8 mouse cellular contexts compared by ENCODE assay signal in the genomic region with DNA sequence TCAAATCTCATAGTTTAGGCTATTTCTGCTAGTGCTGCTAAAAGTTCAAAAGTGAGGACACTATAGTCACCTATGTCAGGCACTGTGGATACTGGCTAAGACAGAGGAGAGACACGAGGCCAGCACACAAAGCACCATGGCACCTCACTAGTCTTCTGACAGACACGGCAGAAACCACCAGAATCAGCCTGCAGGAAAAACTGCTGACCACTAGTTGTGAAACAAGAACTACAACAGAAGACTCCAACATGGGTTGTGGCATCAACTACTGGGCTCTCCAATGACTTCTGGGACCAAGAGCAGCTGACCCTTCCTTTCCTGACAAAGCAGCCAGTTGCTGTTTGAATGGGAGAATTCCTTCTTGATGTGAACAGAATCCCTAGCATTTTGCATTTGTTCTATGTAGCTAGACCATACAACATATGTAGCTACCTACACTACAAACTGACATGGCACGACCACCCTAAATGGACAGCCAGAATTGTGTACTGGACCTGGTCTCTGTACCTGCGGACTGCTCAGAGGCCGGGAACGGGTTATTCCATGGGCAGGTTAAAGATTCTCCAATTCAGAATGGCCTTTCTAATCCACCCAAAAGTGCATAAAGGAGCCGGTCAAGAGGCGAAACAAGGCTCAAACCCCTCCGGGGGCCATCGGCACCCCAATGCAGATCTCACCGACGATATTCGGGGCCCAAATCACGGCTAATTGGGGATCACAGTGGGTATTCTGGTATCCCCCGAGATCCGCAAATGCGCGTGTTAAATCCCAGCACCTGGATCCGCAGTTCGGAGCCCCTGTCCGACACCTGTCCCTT. TPM values are rescaled to one million over a fixed set of nuclear protein-coding genes. Genes with fewer than 3 reads are reported as not detected.
DNase-seq lines count a peak whose midpoint lies in the region; ATAC-seq and TF ChIP-seq lines count a peak whose summit lies in the region.

No protein-coding gene starts in this region.

- H3K9me3 ChIP-seq in MEL (replicated peaks; ENCODE audit: insufficient read depth, low read length), result no peaks in the 10 kb centered on the region
- no peaks in the 10 kb centered on the region for H3K9me3 ChIP-seq in forebrain, postnatal 0 days (ENCODE audit: low read length)
- H3K9me3 ChIP-seq in midbrain, embryonic 14.5 days (ENCODE audit: control insufficient read depth, low read length), result no peaks in the 10 kb centered on the region

- TF ChIP-seq RAD21 in MEL (IDR thresholded peaks at IDR 0.05; ENCODE audit: low read depth, low read length), result no peak

- 1% methylated on average over 21 of the region's 21 CpGs for WGBS in cerebellum, adult 2 months
- 5% methylated on average over 21 of the region's 21 CpGs for WGBS in forebrain, postnatal 0 days
- WGBS in midbrain, embryonic 14.5 days, result 5% methylated on average over 21 of the region's 21 CpGs

- H3K4me2 ChIP-seq in forebrain, postnatal 0 days (ENCODE audit: low read depth), result peak overlapping the region; percentile 92
- peak overlapping the region; percentile 96 for H3K4me2 ChIP-seq in midbrain, embryonic 14.5 days (ENCODE audit: low read length)

- no peak for TF ChIP-seq CTCF in cerebellum, adult 2 months (IDR thresholded peaks at IDR 0.05; ENCODE audit: borderline replicate concordance, insufficient read depth, low read depth, low read length)
- TF ChIP-seq CTCF in MEL (IDR thresholded peaks at IDR 0.05 in 2 of 3, conservative IDR thresholded peaks at IDR 0.05 in 1 of 3; ENCODE audit: control insufficient read depth in 1 of 3, insufficient read depth in 1 of 3, low read depth in 2 of 3, low read length in 3 of 3, poor library complexity in 1 of 3, severe bottlenecking in 1 of 3), result no peak
- TF ChIP-seq CTCF in forebrain, postnatal 0 days (IDR thresholded peaks at IDR 0.05; ENCODE audit: low read depth), result no peak

- peaks cover 9 to 61% of the 10 kb centered on the region in 2 experiments; a peak in 3 of 4 replicates for H3K36me3 ChIP-seq in MEL (ENCODE audit: control insufficient read depth in 1 of 2, insufficient read depth in 2 of 2, low read length in 2 of 2)
- H3K36me3 ChIP-seq in forebrain, postnatal 0 days (ENCODE audit: insufficient read depth), result no peaks in the 10 kb centered on the region
- H3K36me3 ChIP-seq in midbrain, embryonic 14.5 days (ENCODE audit: control insufficient read depth, insufficient read depth, low read length), result 0 out of 2 replicates have a peak, but pooled peaks cover 6% of the 10 kb centered on the region

- H3K27me3 ChIP-seq in cerebellum, adult 2 months (ENCODE audit: control insufficient read depth, insufficient read depth, low read length), result no peaks in the 10 kb centered on the region
- no peaks in the 10 kb centered on the region for H3K27me3 ChIP-seq in MEL (ENCODE audit: control insufficient read depth in 1 of 2, insufficient read depth in 2 of 2, low read length in 2 of 2)
- H3K27me3 ChIP-seq in forebrain, postnatal 0 days (ENCODE audit: insufficient read depth, low read length), result no peaks in the 10 kb centered on the region
- no peaks in the 10 kb centered on the region for H3K27me3 ChIP-seq in midbrain, embryonic 14.5 days (ENCODE audit: control insufficient read depth, insufficient read depth, low read length)

- DNase-seq in cerebellum, adult 2 months, result no peak
- DNase-seq in cerebellum, adult 18-20 months, result no peak
- peak; percentile 38 for DNase-seq in MEL (ENCODE audit: low read depth, low spot score)
- DNase-seq in forebrain, postnatal 0 days, result no peak
- DNase-seq in kidney, postnatal 36 days, result peak; percentile 34 to 48
- DNase-seq in midbrain, embryonic 14.5 days, result peak; percentile 12
- no peak for DNase-seq in frontal cortex, postnatal 36 days (ENCODE audit: low spot score in 2 of 2)
- no peak for DNase-seq in urinary bladder, postnatal 36 days (ENCODE audit: low spot score in 2 of 2)

- peak overlapping the region; percentile 75 for H3K4me3 ChIP-seq in cerebellum, adult 2 months (replicated peaks; ENCODE audit: insufficient read depth, low read depth, low read length)
- H3K4me3 ChIP-seq in MEL (ENCODE audit: control insufficient read depth in 1 of 2, insufficient read depth in 1 of 2, low read depth in 2 of 2, low read length in 2 of 2), result peak overlapping the region; percentile 88 to 95
- H3K4me3 ChIP-seq in forebrain, postnatal 0 days (ENCODE audit: low read depth, low read length), result peak overlapping the region; percentile 99
- peak overlapping the region; percentile 73 for H3K4me3 ChIP-seq in midbrain, embryonic 14.5 days (replicated peaks; ENCODE audit: low read depth, low read length)

- no peak for ATAC-seq in forebrain, postnatal 0 days
- ATAC-seq in midbrain, embryonic 14.5 days (ENCODE audit: low FRiP score, low TSS enrichment), result no peak

- no peak for TF ChIP-seq POLR2A in cerebellum, adult 2 months (IDR thresholded peaks at IDR 0.05; ENCODE audit: borderline replicate concordance, insufficient read depth, low read length)
- TF ChIP-seq POLR2A in MEL (IDR thresholded peaks at IDR 0.05; ENCODE audit: control insufficient read depth in 1 of 2, insufficient read depth in 1 of 2, low read depth in 1 of 2, low read length in 2 of 2, poor library complexity in 1 of 2), result no peak

- peaks cover 13% of the 10 kb centered on the region for H3K4me1 ChIP-seq in cerebellum, adult 2 months (ENCODE audit: control insufficient read depth, insufficient read depth, low read length)
- peaks cover 30 to 49% of the 10 kb centered on the region in 2 experiments for H3K4me1 ChIP-seq in MEL (ENCODE audit: control insufficient read depth in 1 of 2, insufficient read depth in 2 of 2, low read length in 2 of 2)
- H3K4me1 ChIP-seq in forebrain, postnatal 0 days (ENCODE audit: insufficient read depth), result peaks cover 33% of the 10 kb centered on the region
- H3K4me1 ChIP-seq in midbrain, embryonic 14.5 days (ENCODE audit: control insufficient read depth, insufficient read depth, low read length), result peaks cover 27% of the 10 kb centered on the region

- H3K79me2 ChIP-seq in MEL (ENCODE audit: control insufficient read depth, insufficient read depth, low read length, poor library complexity), result peaks cover 63% of the 10 kb centered on the region

- peak overlapping the region; percentile 88 for H3K27ac ChIP-seq in cerebellum, adult 2 months (ENCODE audit: insufficient read depth, low read length)
- H3K27ac ChIP-seq in MEL (ENCODE audit: control insufficient read depth, low read depth, low read length), result peak overlapping the region; percentile 70
- H3K27ac ChIP-seq in forebrain, postnatal 0 days (ENCODE audit: low read depth, low read length), result peak overlapping the region; percentile 89
- H3K27ac ChIP-seq in midbrain, embryonic 14.5 days (replicated peaks; ENCODE audit: low read depth, low read length), result peak overlapping the region; percentile 92

- H3K9ac ChIP-seq in MEL (ENCODE audit: control insufficient read depth, low read depth, low read length, poor library complexity, severe bottlenecking), result peak overlapping the region; percentile 93
- peak overlapping the region; percentile 96 for H3K9ac ChIP-seq in forebrain, postnatal 0 days
- peak overlapping the region; percentile 76 for H3K9ac ChIP-seq in midbrain, embryonic 14.5 days (replicated peaks; ENCODE audit: low read length)

- TF ChIP-seq EP300 in MEL (IDR thresholded peaks at IDR 0.05; ENCODE audit: low read depth in 1 of 2, low read length in 2 of 2), result no peak

RNA-seq across cellular contexts. Expression of a gene that starts 1.1 kb away (rescaled TPM):
- polyA plus RNA-seq in cerebellum, adult 2 months (2012; rRNA removed), result 514 and 515 TPM in 2 replicates
- 541 and 555 TPM in 2 replicates for total RNA-seq in MEL (2012; rRNA removed)
- polyA plus RNA-seq in MEL (2012; ENCODE audit: insufficient read depth in 1 of 2, insufficient read length in 2 of 2, low read depth in 1 of 2, low replicate concordance in 2 of 2, missing spikeins in 1 of 2), result 100 to 1,000 TPM in 1 of 2 experiments, not detected in 1; 617 TPM
- 355 and 372 TPM in 2 replicates for total RNA-seq in forebrain, postnatal 0 days (2014; rRNA removed)
- 685 and 714 TPM in 2 replicates for polyA plus RNA-seq in forebrain, postnatal 0 days (2015; fragmentation: Nextera tagmentation; extraction: Ambion mirVana)
- polyA plus RNA-seq in midbrain, embryonic 14.5 days (2014; fragmentation: Nextera tagmentation; extraction: Ambion mirVana), result 594 and 613 TPM in 2 replicates

RNA-seq across cellular contexts. Expression of a gene that starts 18.9 kb away (rescaled TPM):
- 28.4 and 29.6 TPM in 2 replicates for polyA plus RNA-seq in cerebellum, adult 2 months (2012; rRNA removed)
- total RNA-seq in MEL (2012; rRNA removed), result 29.7 and 35.5 TPM in 2 replicates
- 10 to 100 TPM in 1 of 2 experiments, not detected in 1; 59.8 TPM for polyA plus RNA-seq in MEL (2012; ENCODE audit: insufficient read depth in 1 of 2, insufficient read length in 2 of 2, low read depth in 1 of 2, low replicate concordance in 2 of 2, missing spikeins in 1 of 2)
- 5.2 and 6.9 TPM in 2 replicates for total RNA-seq in forebrain, postnatal 0 days (2014; rRNA removed)
- 22.2 and 27.6 TPM in 2 replicates for polyA plus RNA-seq in forebrain, postnatal 0 days (2015; fragmentation: Nextera tagmentation; extraction: Ambion mirVana)
- 23.7 and 26.7 TPM in 2 replicates for polyA plus RNA-seq in midbrain, embryonic 14.5 days (2014; fragmentation: Nextera tagmentation; extraction: Ambion mirVana)

RNA-seq across cellular contexts. Expression of a gene that starts 24.7 kb away (rescaled TPM):
- polyA plus RNA-seq in cerebellum, adult 2 months (2012; rRNA removed), result 53.9 and 57.3 TPM in 2 replicates
- total RNA-seq in MEL (2012; rRNA removed), result 75.0 and 75.5 TPM in 2 replicates
- 10 to 100 TPM in 1 of 2 experiments, not detected in 1; 68.5 TPM for polyA plus RNA-seq in MEL (2012; ENCODE audit: insufficient read depth in 1 of 2, insufficient read length in 2 of 2, low read depth in 1 of 2, low replicate concordance in 2 of 2, missing spikeins in 1 of 2)
- 45.2 and 69.5 TPM in 2 replicates for total RNA-seq in forebrain, postnatal 0 days (2014; rRNA removed)
- polyA plus RNA-seq in forebrain, postnatal 0 days (2015; fragmentation: Nextera tagmentation; extraction: Ambion mirVana), result 124 and 131 TPM in 2 replicates
- 87.7 and 108 TPM in 2 replicates for polyA plus RNA-seq in midbrain, embryonic 14.5 days (2014; fragmentation: Nextera tagmentation; extraction: Ambion mirVana)

RNA-seq across cellular contexts. Expression of a gene that starts 35.0 kb away (rescaled TPM):
- 207 and 235 TPM in 2 replicates for polyA plus RNA-seq in cerebellum, adult 2 months (2012; rRNA removed)
- total RNA-seq in MEL (2012; rRNA removed), result 249 and 295 TPM in 2 replicates
- 100 to 1,000 TPM in 1 of 2 experiments, not detected in 1; 215 TPM for polyA plus RNA-seq in MEL (2012; ENCODE audit: insufficient read depth in 1 of 2, insufficient read length in 2 of 2, low read depth in 1 of 2, low replicate concordance in 2 of 2, missing spikeins in 1 of 2)
- total RNA-seq in forebrain, postnatal 0 days (2014; rRNA removed), result 122 and 157 TPM in 2 replicates
- 274 and 284 TPM in 2 replicates for polyA plus RNA-seq in forebrain, postnatal 0 days (2015; fragmentation: Nextera tagmentation; extraction: Ambion mirVana)
- 205 and 261 TPM in 2 replicates for polyA plus RNA-seq in midbrain, embryonic 14.5 days (2014; fragmentation: Nextera tagmentation; extraction: Ambion mirVana)

RNA-seq across cellular contexts. Expression of a gene that starts 44.0 kb away (rescaled TPM):
- 47.5 and 57.1 TPM in 2 replicates for polyA plus RNA-seq in cerebellum, adult 2 months (2012; rRNA removed)
- 0.08 TPM in 1 of 2 replicates, not detected in the other for total RNA-seq in MEL (2012; rRNA removed)
- polyA plus RNA-seq in MEL (2012; ENCODE audit: insufficient read depth in 1 of 2, insufficient read length in 2 of 2, low read depth in 1 of 2, low replicate concordance in 2 of 2, missing spikeins in 1 of 2), result under 1 TPM in 1 of 2 experiments, not detected in 1; 0.07 TPM
- 0.76 and 1.2 TPM in 2 replicates for total RNA-seq in forebrain, postnatal 0 days (2014; rRNA removed)
- 0.19 and 0.31 TPM in 2 replicates for polyA plus RNA-seq in forebrain, postnatal 0 days (2015; fragmentation: Nextera tagmentation; extraction: Ambion mirVana)
- 0.18 TPM in 1 of 2 replicates, not detected in the other for polyA plus RNA-seq in midbrain, embryonic 14.5 days (2014; fragmentation: Nextera tagmentation; extraction: Ambion mirVana)

Comparison
In these comparisons a context has a peak if more than half of its experiments do, and no peak if none do; other contexts are left out.
1. DNase-seq: peak in MEL (single experiment), kidney, postnatal 36 days (2 of 2) and midbrain, embryonic 14.5 days (single experiment); none in cerebellum, adult 2 months (0 of 2), cerebellum, adult 18-20 months (0 of 2), forebrain, postnatal 0 days (single experiment), frontal cortex, postnatal 36 days (0 of 2) and urinary bladder, postnatal 36 days (0 of 2).
2. Peak in every context shown above with its lines, with median percentiles within 50 percentile points of each other: H3K27ac ChIP-seq, H3K4me3 ChIP-seq and H3K9ac ChIP-seq.